Mouse (Mus musculus) neural tube, embryonic 14.5 days (tissue): ENCODE results near the gene Mecom. TPM values are rescaled to one million over a fixed set of nuclear protein-coding genes. Genes with fewer than 3 reads are reported as not detected.

Source experiments
- ATAC-seq: fragments of 200-750 bp; cut with Nextera tagmentation; 2 replicates; pipeline ENCODE4 v1.8.0; 2017; ENCODE audit warnings: low read depth, mild to moderate bottlenecking, moderate TSS enrichment, moderate library complexity
- H3K27ac ChIP-seq: fragments of 300-500 bp; sonication (generic); 2 replicates; pipeline ENCODE4 v1.5.1; 2014; ENCODE audit warnings: low read depth, mild to moderate bottlenecking, control low read depth, low read length, moderate library complexity, mixed read lengths
- H3K27me3 ChIP-seq: fragments of 300-500 bp; sonication (generic); 2 replicates; pipeline ENCODE4 v1.6.1; 2014; ENCODE audit warnings: low read length; ENCODE audit not compliant: control insufficient read depth, insufficient read depth
- H3K36me3 ChIP-seq: fragments of 300-500 bp; sonication (generic); 2 replicates; pipeline ENCODE4 v1.6.1; 2014; ENCODE audit warnings: low read length, mixed read lengths; ENCODE audit not compliant: control insufficient read depth, insufficient read depth
- H3K4me1 ChIP-seq: fragments of 300-500 bp; sonication (generic); 2 replicates; pipeline ENCODE4 v1.6.1; 2014; ENCODE audit warnings: low read length; ENCODE audit not compliant: control insufficient read depth, insufficient read depth
- H3K4me2 ChIP-seq: fragments of 300-500 bp; sonication (generic); 2 replicates; pipeline ENCODE4 v1.6.1; 2014; ENCODE audit warnings: mild to moderate bottlenecking, low read depth, low read length, control low read depth
- H3K4me3 ChIP-seq: fragments of 300-500 bp; sonication (generic); 2 replicates; pipeline ENCODE4 v1.5.1; 2014; ENCODE audit warnings: low read depth, low read length, control low read depth, mixed read lengths
- H3K9ac ChIP-seq: fragments of 300-500 bp; sonication (generic); replicated peaks from 2 replicates; pipeline ENCODE4 v1.6.1; 2014; ENCODE audit warnings: low read depth, mild to moderate bottlenecking, control low read depth, low read length, mixed read lengths
- H3K9me3 ChIP-seq: fragments of 300-500 bp; sonication (generic); 2 replicates; pipeline ENCODE4 v1.6.1; 2016; ENCODE audit warnings: low read length; ENCODE audit not compliant: control insufficient read depth
- WGBS: fragments of 180-500 bp; shearing (Covaris S2); extraction: QIAGEN DNeasy Blood & Tissue Kit; methylation state at CpG from one replicate; pipeline ENCODE4 v1.1.7; 2014; 5-methylcytosine and 5-hydroxymethylcytosine counted together
- polyA plus RNA-seq: library from polyadenylated mRNA; unstranded; fragments of >200 nt; fragmentation: Nextera tagmentation; extraction: Ambion mirVana; gene quantifications from 2 replicates; pipeline ENCODE4 v1.2.1, GENCODE M21; 2014

Gene Mecom
- polyA plus RNA-seq, 1 experiment from 2014 or later = 6.4 TPM

DNA sequence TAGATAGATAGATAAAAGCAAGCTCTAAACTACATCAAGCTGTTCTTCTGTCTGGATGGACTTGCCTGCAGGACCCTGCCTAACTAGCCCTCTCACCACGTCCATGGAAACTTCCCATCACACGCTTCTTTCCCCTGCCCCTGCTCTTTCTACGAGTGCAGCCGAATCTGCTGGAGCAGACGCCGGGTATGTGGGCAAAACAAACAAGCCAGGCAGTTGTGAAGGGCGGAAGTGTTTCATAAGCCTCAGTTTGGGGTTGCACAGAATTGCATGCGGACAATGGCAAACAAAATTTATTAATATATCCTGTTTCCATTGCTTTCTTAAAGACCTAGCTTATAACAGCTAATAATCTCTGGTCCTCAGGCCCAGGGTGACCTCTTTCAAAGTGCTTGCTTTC is 91.9 kb downstream of the Mecom start:
- Histone ChIP-seq H3K36me3 (no peaks in the 10 kb centered on the region), H3K4me2 (no peak overlapping the region), H3K4me1 (no peaks in the 10 kb centered on the region), H3K9ac (no peak overlapping the region), H3K27ac (no peak overlapping the region), H3K9me3 (no peaks in the 10 kb centered on the region), H3K4me3 (no peak overlapping the region), H3K27me3 (no peaks in the 10 kb centered on the region)
- WGBS = 77% methylated on average over 8 of the region's 8 CpGs
- no peak for ATAC-seq

DNA sequence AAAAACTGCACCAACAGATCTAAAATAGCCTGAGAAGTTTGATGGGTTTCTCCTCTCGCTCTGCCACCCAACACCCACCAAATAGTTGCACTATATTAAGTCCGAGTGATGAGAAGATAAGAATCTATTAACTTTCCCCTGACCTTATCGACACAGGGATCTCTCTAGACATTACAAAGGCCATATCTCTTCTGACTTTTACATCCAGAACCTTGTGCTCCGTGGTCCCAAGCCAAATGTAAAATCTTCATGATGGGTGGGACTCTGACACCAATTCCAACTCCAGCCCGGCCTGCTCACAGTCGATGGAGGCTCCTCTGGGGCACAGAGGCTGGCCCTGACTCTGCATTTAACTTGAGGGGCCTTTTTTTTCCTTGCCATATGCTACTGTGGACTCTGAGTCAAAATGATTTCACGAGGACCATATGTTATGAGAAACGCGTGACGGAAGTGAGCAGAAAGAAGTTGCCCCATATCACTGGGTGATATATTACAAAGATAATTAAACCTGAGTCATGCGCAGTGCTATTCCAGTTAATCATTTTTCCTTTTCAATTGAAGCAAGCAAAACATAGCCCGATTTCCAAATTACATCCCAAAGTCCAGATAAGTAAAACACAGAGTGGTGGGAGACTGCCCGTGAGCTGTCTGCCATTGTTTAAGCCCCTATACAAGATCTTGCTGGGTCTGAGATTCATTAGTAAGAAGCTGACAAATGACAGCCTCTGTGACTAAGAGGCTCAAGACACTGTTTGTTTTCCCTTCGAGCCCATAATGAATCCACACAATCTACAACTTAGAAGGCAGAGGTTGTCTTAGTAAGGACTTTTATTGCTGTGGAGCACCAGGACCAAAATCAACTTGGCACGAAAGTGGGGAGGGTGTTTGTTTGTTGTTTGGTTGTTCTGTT is 94.0 kb downstream of the Mecom start:
- H3K4me2 ChIP-seq = no peak overlapping the region
- WGBS = 60% methylated on average over 15 of the region's 15 CpGs
- no peaks in the 10 kb centered on the region for H3K9me3 ChIP-seq
- H3K27me3 ChIP-seq = no peaks in the 10 kb centered on the region
- no peak overlapping the region for H3K27ac ChIP-seq
- H3K36me3 ChIP-seq = no peaks in the 10 kb centered on the region
- no peak for ATAC-seq
- no peak overlapping the region for H3K4me3 ChIP-seq
- no peak overlapping the region for H3K9ac ChIP-seq
- H3K4me1 ChIP-seq = no peaks in the 10 kb centered on the region

DNA sequence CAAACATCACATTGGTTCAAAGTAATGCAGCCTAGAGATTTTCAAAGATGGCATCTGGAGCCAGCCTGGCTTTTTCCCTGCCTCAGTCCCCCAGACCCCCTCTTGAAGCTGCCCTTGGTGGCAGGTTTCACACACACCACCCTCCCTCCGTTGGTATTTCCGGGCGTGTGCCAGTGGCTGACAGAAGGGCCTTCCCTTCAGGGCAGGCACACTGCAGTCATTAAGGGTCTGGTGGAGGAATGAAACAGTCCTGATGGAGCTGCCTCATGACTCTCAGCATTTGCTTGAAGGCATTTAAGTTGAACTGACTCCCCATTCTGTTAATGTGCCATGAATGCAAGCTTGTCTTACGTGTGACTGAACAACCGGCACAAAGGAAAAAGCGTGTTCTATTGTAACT is 94.8 kb downstream of the Mecom start:
- Histone ChIP-seq H3K4me1 (no peaks in the 10 kb centered on the region), H3K4me3 (no peak overlapping the region), H3K27ac (no peak overlapping the region), H3K27me3 (no peaks in the 10 kb centered on the region), H3K36me3 (no peaks in the 10 kb centered on the region), H3K9ac (no peak overlapping the region), H3K4me2 (no peak overlapping the region), H3K9me3 (no peaks in the 10 kb centered on the region)
- no peak for ATAC-seq
- 64% methylated on average over 6 of the region's 6 CpGs for WGBS

DNA sequence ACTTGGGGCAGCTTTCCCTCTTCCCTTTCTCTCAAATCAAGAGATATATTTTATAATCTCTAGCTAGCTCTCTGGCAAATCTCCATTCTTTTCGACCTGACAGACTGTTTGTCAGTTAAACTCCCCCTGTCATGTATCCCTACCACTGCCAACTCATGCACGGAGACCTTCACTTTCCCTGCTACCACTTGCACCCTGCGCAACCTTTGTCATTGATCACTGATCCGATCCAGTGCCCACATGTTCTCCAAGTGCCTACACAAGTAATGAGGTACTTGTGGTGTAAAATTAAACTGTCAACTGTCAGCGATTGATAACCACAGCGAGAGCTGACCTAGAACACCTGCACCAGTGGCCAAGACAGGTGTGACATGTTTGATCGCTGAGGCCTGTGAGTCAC is 95.3 kb downstream of the Mecom start:
- WGBS = 78% methylated on average over 7 of the region's 7 CpGs
- Histone ChIP-seq H3K4me1 (no peaks in the 10 kb centered on the region), H3K27me3 (no peaks in the 10 kb centered on the region), H3K27ac (no peak overlapping the region), H3K9me3 (no peaks in the 10 kb centered on the region), H3K36me3 (no peaks in the 10 kb centered on the region), H3K4me3 (no peak overlapping the region), H3K4me2 (no peak overlapping the region), H3K9ac (no peak overlapping the region)
- ATAC-seq = no peak

- H3K9ac ChIP-seq = no peak overlapping the region
- WGBS = 81% methylated on average over 10 of the region's 10 CpGs
- H3K4me2 ChIP-seq = no peak overlapping the region
- no peaks in the 10 kb centered on the region for H3K4me1 ChIP-seq
- no peak overlapping the region for H3K4me3 ChIP-seq
- ATAC-seq = no peak
- no peaks in the 10 kb centered on the region for H3K9me3 ChIP-seq
- H3K27me3 ChIP-seq = no peaks in the 10 kb centered on the region
- H3K27ac ChIP-seq = no peak overlapping the region
- no peaks in the 10 kb centered on the region for H3K36me3 ChIP-seq
Observed at GRCm38 (mm10) chr3:30450206-30450965, 97.4 kb downstream of the Mecom start.

- Histone ChIP-seq H3K27ac (no peak overlapping the region), H3K9me3 (no peaks in the 10 kb centered on the region), H3K4me3 (no peak overlapping the region), H3K36me3 (no peaks in the 10 kb centered on the region), H3K9ac (no peak overlapping the region), H3K4me1 (no peaks in the 10 kb centered on the region), H3K4me2 (no peak overlapping the region), H3K27me3 (no peaks in the 10 kb centered on the region)
- ATAC-seq = no peak
- WGBS = 90% methylated on average over 1 of the region's 1 CpGs
Observed at GRCm38 (mm10) chr3:30448624-30449023, 99.2 kb downstream of the Mecom start.

GRCm38 (mm10) chr3:30445970-30446442 is 101.8 kb downstream of the Mecom start:
- WGBS = 92% methylated on average over 6 of the region's 6 CpGs
- no peak overlapping the region for H3K4me3 ChIP-seq
- no peak for ATAC-seq
- no peaks in the 10 kb centered on the region for H3K4me1 ChIP-seq
- no peak overlapping the region for H3K27ac ChIP-seq
- H3K9ac ChIP-seq = no peak overlapping the region
- H3K9me3 ChIP-seq = no peaks in the 10 kb centered on the region
- no peaks in the 10 kb centered on the region for H3K27me3 ChIP-seq
- no peaks in the 10 kb centered on the region for H3K36me3 ChIP-seq
- no peak overlapping the region for H3K4me2 ChIP-seq

DNA sequence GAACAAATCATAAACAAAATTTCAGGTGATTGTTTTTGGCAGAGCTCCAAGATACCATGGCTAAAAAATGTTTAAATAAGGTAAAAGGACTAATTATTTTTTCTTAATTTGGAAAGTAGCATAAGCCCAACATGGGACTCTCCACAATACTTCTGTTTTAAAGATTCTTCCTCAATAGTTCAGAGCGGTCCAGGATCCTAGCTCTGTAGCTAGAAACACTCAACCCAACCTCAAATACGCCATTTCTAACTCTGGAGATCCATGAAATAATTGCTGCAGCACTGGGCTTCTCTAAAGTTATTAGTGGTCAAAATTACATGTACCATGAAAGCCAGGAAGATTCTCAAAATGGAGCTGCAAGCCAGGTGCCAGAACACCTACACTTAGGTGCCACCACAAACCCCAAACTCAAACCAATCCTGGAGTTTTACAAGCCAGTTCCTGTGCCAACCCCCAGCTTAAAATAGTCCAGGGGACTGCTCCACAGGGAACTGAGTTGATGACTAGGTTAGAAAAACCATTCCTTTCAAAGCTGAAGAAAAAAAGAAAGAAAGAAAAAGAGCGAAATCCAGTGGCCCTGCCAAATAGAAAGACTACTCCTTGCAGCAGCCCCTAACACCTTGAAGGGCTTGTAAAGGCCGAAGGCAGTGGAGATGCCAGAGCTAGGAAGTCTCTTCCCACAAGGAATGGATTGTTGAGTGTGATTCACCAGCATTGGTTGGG is 102.4 kb downstream of the Mecom start:
- WGBS = 93% methylated on average over 4 of the region's 4 CpGs
- Histone ChIP-seq H3K4me1 (no peaks in the 10 kb centered on the region), H3K27ac (no peak overlapping the region), H3K36me3 (no peaks in the 10 kb centered on the region), H3K4me3 (no peak overlapping the region), H3K27me3 (no peaks in the 10 kb centered on the region), H3K9ac (no peak overlapping the region), H3K4me2 (no peak overlapping the region), H3K9me3 (no peaks in the 10 kb centered on the region)
- no peak for ATAC-seq
